Mouse (Mus musculus) kidney, adult 2 months (tissue): ENCODE results near the gene Pid1.

Source experiments
- CTCF ChIP-seq: fragments of 200-500 bp; conservative IDR thresholded peaks from 2 replicates; pipeline ENCODE4 v1.5.1; 2011; ENCODE audit warnings: low read depth, mild to moderate bottlenecking, control low read depth, low read length, moderate library complexity, mixed read lengths; ENCODE audit not compliant: insufficient read depth, insufficient read length
- POLR2A ChIP-seq: fragments of 200-500 bp; IDR thresholded peaks from one replicate; pipeline ENCODE4 v1.6.1; 2011; ENCODE audit warnings: low read depth, low read length, control low read depth

DNA sequence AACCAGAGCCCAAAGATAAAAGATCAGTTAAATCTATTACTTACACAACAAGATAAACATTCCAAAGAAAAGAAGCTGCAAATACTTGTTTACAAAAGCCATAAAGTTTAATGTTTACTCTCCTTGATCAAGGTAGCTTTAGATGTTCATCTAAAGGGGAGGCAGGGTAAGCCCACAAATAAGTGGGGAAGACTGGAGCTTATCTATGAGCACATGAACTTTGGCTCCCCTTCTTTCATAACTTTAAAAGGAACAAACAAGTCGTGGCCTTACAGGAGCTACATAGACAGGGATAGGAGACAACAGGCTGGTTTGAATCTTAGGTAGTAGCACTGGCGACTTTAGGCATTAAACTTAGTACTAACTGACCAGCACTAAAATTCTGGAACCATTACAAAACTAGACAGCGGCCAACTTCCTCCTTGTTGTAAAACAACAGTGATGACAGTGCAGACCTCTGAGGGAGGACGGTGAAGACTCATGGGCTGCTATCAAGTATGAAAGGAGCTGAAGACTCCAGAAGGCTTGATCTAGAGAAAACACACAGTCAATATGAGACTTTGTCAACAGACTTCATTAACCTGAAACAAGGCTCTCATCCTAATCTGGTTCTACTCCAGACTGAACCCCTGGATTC lies 122.7 kb downstream of the Pid1 start:
- TF ChIP-seq CTCF (no peak), POLR2A (no peak)
